Mouse (Mus musculus): ENCODE data around the gene Pax5. TPM values are rescaled to one million over a fixed set of nuclear protein-coding genes. Genes with fewer than 3 reads are reported as not detected.
"Not testable (repeated sequence)": the region's sequence is repeated elsewhere in the genome, so short reads cannot be mapped to it uniquely, and the experiment has no call there.

Pax5 gene
- polyA plus RNA-seq (2016; fragmentation: Nextera tagmentation; extraction: Ambion mirVana): 6.2 and 9.0 TPM in 2 replicates

GRCm38 (mm10) chr4:44709740-44710700 lies at the start of gene Pax5:
Pax5 (minus strand) TSS chr4:44710487.
- Histone ChIP-seq H3K27ac (replicated peaks) (peak within 1 kb of the TSS; percentile 69), H3K4me1 (peaks cover 15% of the 10 kb centered on the region), H3K9me3 (no peaks in the 10 kb centered on the region), H3K9ac (replicated peaks) (0 out of 2 replicates have a peak within 1 kb of the TSS, but pooled peaks have one; percentile 45), H3K27me3 (peaks cover 97% of the 10 kb centered on the region), H3K36me3 (no peaks in the 10 kb centered on the region), H3K4me2 (replicated peaks) (peak within 1 kb of the TSS; percentile 45), H3K4me3 (peak within 1 kb of the TSS; percentile 19)
- no peak for ATAC-seq (ENCODE audit: low FRiP score, low read depth)
- 17% methylated on average over 16 of the region's 16 CpGs for WGBS

GRCm38 (mm10) chr4:44757131-44757530 lies 46.8 kb upstream of the Pax5 start:
- Histone ChIP-seq H3K4me2 (replicated peaks) (peak overlapping the region; percentile 76), H3K27ac (replicated peaks) (peak overlapping the region; percentile 93), H3K4me3 (peak overlapping the region; percentile 95), H3K9ac (replicated peaks) (peak overlapping the region; percentile 92), H3K27me3 (peaks cover 16% of the 10 kb centered on the region; the same call in 1 of the 2 replicates)
- not testable (repeated sequence) for H3K9me3 ChIP-seq; H3K36me3 ChIP-seq; H3K4me1 ChIP-seq; ATAC-seq (ENCODE audit: low FRiP score, low read depth)
- WGBS: 5% methylated on average over 10 of the region's 10 CpGs

GRCm38 (mm10) chr4:44756134-44756951 lies 46.1 kb upstream of the Pax5 start:
- Histone ChIP-seq H3K9me3 (no peaks in the 10 kb centered on the region), H3K4me3 (peak overlapping the region; percentile 95), H3K4me1 (peaks cover 10% of the 10 kb centered on the region; the same call in 1 of the 2 replicates), H3K27ac (replicated peaks) (peak overlapping the region; percentile 93), H3K27me3 (peaks cover 21% of the 10 kb centered on the region), H3K9ac (replicated peaks) (peak overlapping the region; percentile 92), H3K36me3 (no peaks in the 10 kb centered on the region), H3K4me2 (replicated peaks) (peak overlapping the region; percentile 76)
- ATAC-seq (ENCODE audit: low FRiP score, low read depth): peak; percentile 96
- under 1% methylated on average over 60 of the region's 60 CpGs for WGBS

GRCm38 (mm10) chr4:44755553-44756133 lies 45.4 kb upstream of the Pax5 start, which contains the start of gene Zcchc7:
Zcchc7 (plus strand) TSS chr4:44755877.
- peak within 1 kb of the TSS; percentile 76 for H3K4me2 ChIP-seq (replicated peaks)
- H3K36me3 ChIP-seq: no peaks in the 10 kb centered on the region
- 6% methylated on average over 15 of the region's 15 CpGs for WGBS
- H3K9ac ChIP-seq (replicated peaks): peak within 1 kb of the TSS; percentile 92
- no peaks in the 10 kb centered on the region for H3K9me3 ChIP-seq
- H3K4me3 ChIP-seq: peak within 1 kb of the TSS; percentile 95
- H3K27ac ChIP-seq (replicated peaks): peak within 1 kb of the TSS; percentile 93
- peaks cover 21% of the 10 kb centered on the region for H3K27me3 ChIP-seq
- peaks cover 10% of the 10 kb centered on the region; the same call in 1 of the 2 replicates for H3K4me1 ChIP-seq
- ATAC-seq (ENCODE audit: low FRiP score, low read depth): peak; percentile 1; the same call in 1 of the 2 replicates

GRCm38 (mm10) chr4:44740471-44740870 lies 30.2 kb upstream of the Pax5 start:
- Histone ChIP-seq H3K9ac (replicated peaks) (no peak overlapping the region), H3K4me1 (no peaks in the 10 kb centered on the region), H3K4me3 (no peak overlapping the region), H3K27me3 (peaks cover 50% of the 10 kb centered on the region), H3K36me3 (no peaks in the 10 kb centered on the region), H3K4me2 (replicated peaks) (no peak overlapping the region), H3K9me3 (peaks cover 4% of the 10 kb centered on the region; the same call in 1 of the 2 replicates), H3K27ac (replicated peaks) (no peak overlapping the region)
- no peak for ATAC-seq (ENCODE audit: low FRiP score, low read depth)
- 77% methylated on average over 1 of the region's 1 CpGs for WGBS

- H3K4me3 ChIP-seq: no peak overlapping the region
- H3K36me3 ChIP-seq: no peaks in the 10 kb centered on the region
- no peak overlapping the region for H3K9ac ChIP-seq (replicated peaks)
- H3K27me3 ChIP-seq: peaks cover 83% of the 10 kb centered on the region
- H3K27ac ChIP-seq (replicated peaks): no peak overlapping the region
- H3K4me2 ChIP-seq (replicated peaks): no peak overlapping the region
- no peaks in the 10 kb centered on the region for H3K9me3 ChIP-seq
- H3K4me1 ChIP-seq: no peaks in the 10 kb centered on the region
- WGBS: 88% methylated on average over 4 of the region's 4 CpGs
- ATAC-seq (ENCODE audit: low FRiP score, low read depth): no peak
Measured at GRCm38 (mm10) chr4:44721237-44721636, 10.9 kb upstream of the Pax5 start.

GRCm38 (mm10) chr4:44720046-44720445 lies 9.8 kb upstream of the Pax5 start:
- no peak for ATAC-seq (ENCODE audit: low FRiP score, low read depth)
- Histone ChIP-seq H3K4me3 (no peak overlapping the region), H3K27me3 (peaks cover 81% of the 10 kb centered on the region), H3K27ac (replicated peaks) (no peak overlapping the region), H3K36me3 (no peaks in the 10 kb centered on the region), H3K9ac (replicated peaks) (no peak overlapping the region), H3K4me1 (no peaks in the 10 kb centered on the region), H3K4me2 (replicated peaks) (no peak overlapping the region), H3K9me3 (no peaks in the 10 kb centered on the region)
- 93% methylated on average over 8 of the region's 8 CpGs for WGBS

- Histone ChIP-seq H3K9me3 (no peaks in the 10 kb centered on the region), H3K4me1 (peaks cover 15% of the 10 kb centered on the region), H3K9ac (replicated peaks) (no peak overlapping the region), H3K4me3 (no peak overlapping the region), H3K27me3 (peaks cover 84% of the 10 kb centered on the region), H3K36me3 (no peaks in the 10 kb centered on the region), H3K4me2 (replicated peaks) (no peak overlapping the region), H3K27ac (replicated peaks) (no peak overlapping the region)
- ATAC-seq (ENCODE audit: low FRiP score, low read depth): no peak
- 77% methylated on average over 3 of the region's 3 CpGs for WGBS
Measured at GRCm38 (mm10) chr4:44717676-44718075, 7.4 kb upstream of the Pax5 start.

- no peak overlapping the region for H3K9ac ChIP-seq (replicated peaks)
- ATAC-seq (ENCODE audit: low FRiP score, low read depth): no peak
- H3K4me1 ChIP-seq: peaks cover 15% of the 10 kb centered on the region
- no peaks in the 10 kb centered on the region for H3K36me3 ChIP-seq
- H3K4me2 ChIP-seq (replicated peaks): 0 out of 2 replicates have a peak overlapping the region, but pooled peaks have one; percentile 15
- no peak overlapping the region for H3K4me3 ChIP-seq
- 2% methylated on average over 10 of the region's 10 CpGs for WGBS
- no peak overlapping the region for H3K27ac ChIP-seq (replicated peaks)
- H3K9me3 ChIP-seq: no peaks in the 10 kb centered on the region
- peaks cover 90% of the 10 kb centered on the region for H3K27me3 ChIP-seq
Measured at GRCm38 (mm10) chr4:44716391-44716790, 6.1 kb upstream of the Pax5 start.

- Histone ChIP-seq H3K27ac (replicated peaks) (no peak overlapping the region), H3K36me3 (no peaks in the 10 kb centered on the region), H3K4me3 (no peak overlapping the region), H3K9me3 (no peaks in the 10 kb centered on the region), H3K27me3 (peaks cover 91% of the 10 kb centered on the region), H3K4me2 (replicated peaks) (no peak overlapping the region), H3K4me1 (peaks cover 15% of the 10 kb centered on the region), H3K9ac (replicated peaks) (no peak overlapping the region)
- WGBS: 8% methylated on average over 3 of the region's 3 CpGs
- no peak for ATAC-seq (ENCODE audit: low FRiP score, low read depth)
Measured at GRCm38 (mm10) chr4:44715621-44716160, 5.4 kb upstream of the Pax5 start.

- under 1% methylated on average over 27 of the region's 27 CpGs for WGBS
- Histone ChIP-seq H3K9ac (replicated peaks) (peak overlapping the region; percentile 47), H3K4me2 (replicated peaks) (peak overlapping the region; percentile 45), H3K9me3 (no peaks in the 10 kb centered on the region), H3K4me1 (peaks cover 15% of the 10 kb centered on the region), H3K4me3 (peak overlapping the region; percentile 34), H3K27ac (replicated peaks) (peak overlapping the region; percentile 69; the same call in 1 of the 2 replicates), H3K27me3 (peaks cover 90% of the 10 kb centered on the region), H3K36me3 (no peaks in the 10 kb centered on the region)
- ATAC-seq (ENCODE audit: low FRiP score, low read depth): no peak
Measured at GRCm38 (mm10) chr4:44714111-44714621, 3.9 kb upstream of the Pax5 start.
